Mouse (Mus musculus): Measurements from ENCODE around the gene S100a14.

DNA sequence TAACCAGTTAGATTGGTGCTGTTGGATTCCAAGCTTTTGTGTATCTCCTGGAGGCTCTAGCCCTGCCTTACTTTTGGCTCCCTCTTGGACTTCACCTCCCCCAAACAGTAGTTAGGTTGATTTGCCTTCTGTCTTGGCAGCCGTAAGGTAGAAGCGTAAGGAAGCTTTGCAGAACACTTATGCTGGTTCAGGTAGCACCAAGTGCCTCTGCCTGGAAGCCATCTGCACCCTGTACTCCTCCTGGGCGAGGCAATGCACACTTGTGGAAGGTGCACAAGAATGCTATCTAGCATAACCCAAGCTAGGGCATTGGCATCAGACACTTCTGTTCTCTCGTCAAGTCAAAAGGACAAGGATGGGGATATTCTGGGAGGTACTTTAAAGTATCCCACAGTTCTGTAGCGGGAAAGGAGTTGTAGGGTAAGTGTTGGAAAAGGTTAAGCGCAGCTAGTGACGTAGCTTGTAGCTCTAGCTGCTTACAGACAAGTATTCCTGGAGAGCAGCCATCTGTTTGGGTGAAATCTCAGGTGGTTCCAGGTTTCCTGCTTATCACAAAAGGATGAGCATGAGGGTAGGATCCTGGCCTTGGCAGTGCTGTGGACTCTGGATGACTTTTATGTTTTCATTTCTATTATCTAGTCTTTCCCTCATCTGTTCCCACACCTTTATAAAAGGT lies 30.7 kb upstream of the S100a14 start:
- no peak for TF ChIP-seq CTCF (IDR thresholded peaks at IDR 0.05; ENCODE audit: extremely low read depth, insufficient read depth, low read length)
- TF ChIP-seq POLR2A (IDR thresholded peaks at IDR 0.05; ENCODE audit: extremely low read depth, insufficient read depth, low read length), result 0 out of 2 replicates have a peak, but pooled peaks have one; percentile 1

Measured in cortical plate, adult 2 months (tissue).